Mouse (Mus musculus) layer of hippocampus, adult 11-12 months (tissue): ENCODE results near the gene Gstt4.
"Not testable (repeated sequence)": the region's sequence is repeated elsewhere in the genome, so short reads cannot be mapped to it uniquely, and the experiment has no call there.

ENCODE experiments used
- DNase-seq: peaks from one replicate; pipeline ENCODE4 v3.0.0; 2022; ENCODE audit warnings: low spot score

The Gstt4 gene

GRCm38 (mm10) chr10:75789081-75789735 lies 33.1 kb downstream of the Gstt4 start:
- DNase-seq: no peak

- no peak for DNase-seq
Observed at GRCm38 (mm10) chr10:75788277-75788676, 34.1 kb downstream of the Gstt4 start.

- no peak for DNase-seq
Observed at GRCm38 (mm10) chr10:75785442-75785841, 36.9 kb downstream of the Gstt4 start.

- peak; percentile 14 for DNase-seq
Observed at GRCm38 (mm10) chr10:75780769-75781578, 41.4 kb downstream of the Gstt4 start, which contains the start of the genes Gm20441 and Gstt3. TSS of gene Gm20441 (minus strand) at chr10:75780954. TSS of gene Gstt3 (minus strand) at chr10:75781414.

GRCm38 (mm10) chr10:75779206-75780174 lies 42.9 kb downstream of the Gstt4 start:
- no peak for DNase-seq

GRCm38 (mm10) chr10:75777885-75778284 lies 44.5 kb downstream of the Gstt4 start:
- no peak for DNase-seq

GRCm38 (mm10) chr10:75776562-75776961 lies 45.8 kb downstream of the Gstt4 start:
- no peak for DNase-seq

- DNase-seq: no peak
Observed at GRCm38 (mm10) chr10:75774587-75774986, 47.8 kb downstream of the Gstt4 start.

- no peak for DNase-seq
Observed at GRCm38 (mm10) chr10:75774102-75774501, 48.2 kb downstream of the Gstt4 start.

- DNase-seq: peak; percentile 87
Observed at GRCm38 (mm10) chr10:75772795-75773664, 49.3 kb downstream of the Gstt4 start, which contains the start of gene Ddt. TSS of gene Ddt (minus strand) at chr10:75773414.

- DNase-seq: not testable (repeated sequence)
Observed at GRCm38 (mm10) chr10:75767756-75768155, 54.6 kb downstream of the Gstt4 start.

GRCm38 (mm10) chr10:75766856-75767255 lies 55.5 kb downstream of the Gstt4 start:
- DNase-seq: no peak
